Mouse (Mus musculus) embryonic facial prominence, embryonic 12.5 days (tissue): ENCODE measurements at regions not wholly inside any gene's neighbourhood (a gene's known extent, or its start where the extent isn't known, plus 50 kb on each side); places are given as distances from the start of the nearest gene placed in this dataset.

Experiments used
- ATAC-seq: fragments of 200-750 bp; cut with Nextera tagmentation; 2 replicates; pipeline ENCODE4 v1.8.0; 2017; ENCODE audit not compliant: insufficient number of reproducible peaks, insufficient read depth, low FRiP score, low TSS enrichment
- H3K27ac ChIP-seq: fragments of 300-500 bp; sonication (generic); 2 replicates; pipeline ENCODE4 v1.5.1; 2016; ENCODE audit warnings: mild to moderate bottlenecking
- H3K27me3 ChIP-seq: fragments of 300-500 bp; sonication (generic); 2 replicates; pipeline ENCODE4 v1.6.1; 2016; ENCODE audit warnings: mild to moderate bottlenecking, moderate library complexity
- H3K36me3 ChIP-seq: fragments of 300-500 bp; sonication (generic); 2 replicates; pipeline ENCODE4 v1.6.1; 2016; ENCODE audit warnings: mild to moderate bottlenecking
- H3K4me1 ChIP-seq: fragments of 300-500 bp; sonication (generic); 2 replicates; pipeline ENCODE4 v1.6.1; 2016
- H3K4me2 ChIP-seq: fragments of 300-500 bp; sonication (generic); replicated peaks from 2 replicates; pipeline ENCODE4 v1.6.1; 2016; ENCODE audit warnings: mild to moderate bottlenecking, moderate library complexity
- H3K4me3 ChIP-seq: fragments of 300-500 bp; sonication (generic); 2 replicates; pipeline ENCODE4 v1.5.1; 2016; ENCODE audit warnings: mild to moderate bottlenecking
- H3K9ac ChIP-seq: fragments of 300-500 bp; sonication (generic); 2 replicates; pipeline ENCODE4 v1.6.1; 2016; ENCODE audit warnings: mild to moderate bottlenecking, moderate library complexity
- H3K9me3 ChIP-seq: fragments of 300-500 bp; sonication (generic); 2 replicates; pipeline ENCODE4 v1.6.1; 2016; ENCODE audit warnings: mild to moderate bottlenecking, moderate library complexity
- WGBS: fragments of 180-500 bp; shearing (Covaris S2); methylation state at CpG from one replicate; pipeline ENCODE4 v1.1.7; 2016; 5-methylcytosine and 5-hydroxymethylcytosine counted together

- no peaks in the 10 kb centered on the region for H3K4me1 ChIP-seq
- no peaks in the 10 kb centered on the region for H3K27me3 ChIP-seq
- no peak overlapping the region for H3K4me3 ChIP-seq
- H3K9me3 ChIP-seq: no peaks in the 10 kb centered on the region
- no peak overlapping the region for H3K27ac ChIP-seq
- WGBS: 57% methylated on average over 11 of the region's 11 CpGs
- H3K4me2 ChIP-seq: no peak overlapping the region
- ATAC-seq: no peak
- H3K36me3 ChIP-seq: no peaks in the 10 kb centered on the region
- H3K9ac ChIP-seq: no peak overlapping the region
Measured at GRCm38 (mm10) chr13:47298010-47298409, 175.6 kb downstream of the Rnf144b start.

- Histone ChIP-seq H3K4me1 (no peaks in the 10 kb centered on the region), H3K9ac (no peak overlapping the region), H3K27ac (no peak overlapping the region), H3K27me3 (no peaks in the 10 kb centered on the region), H3K9me3 (no peaks in the 10 kb centered on the region), H3K4me3 (no peak overlapping the region), H3K36me3 (no peaks in the 10 kb centered on the region), H3K4me2 (no peak overlapping the region)
- 73% methylated on average over 2 of the region's 2 CpGs for WGBS
- no peak for ATAC-seq
Measured at GRCm38 (mm10) chr13:47300486-47300885, 178.0 kb downstream of the Rnf144b start.

GRCm38 (mm10) chr13:47301070-47301469 lies 178.6 kb downstream of the Rnf144b start:
- H3K4me3 ChIP-seq: no peak overlapping the region
- H3K4me2 ChIP-seq: no peak overlapping the region
- no peaks in the 10 kb centered on the region for H3K9me3 ChIP-seq
- WGBS: 50% methylated on average over 3 of the region's 3 CpGs
- H3K9ac ChIP-seq: no peak overlapping the region
- H3K27me3 ChIP-seq: no peaks in the 10 kb centered on the region
- no peak for ATAC-seq
- H3K4me1 ChIP-seq: no peaks in the 10 kb centered on the region
- H3K27ac ChIP-seq: no peak overlapping the region
- H3K36me3 ChIP-seq: no peaks in the 10 kb centered on the region

- no peaks in the 10 kb centered on the region for H3K9me3 ChIP-seq
- no peak overlapping the region for H3K4me2 ChIP-seq
- H3K27me3 ChIP-seq: no peaks in the 10 kb centered on the region
- 86% methylated on average over 6 of the region's 6 CpGs for WGBS
- H3K36me3 ChIP-seq: no peaks in the 10 kb centered on the region
- no peak overlapping the region for H3K4me3 ChIP-seq
- no peak overlapping the region for H3K9ac ChIP-seq
- H3K4me1 ChIP-seq: peaks cover 10% of the 10 kb centered on the region
- ATAC-seq: no peak
- no peak overlapping the region for H3K27ac ChIP-seq
Measured at GRCm38 (mm10) chr13:47309492-47309891, 187.0 kb downstream of the Rnf144b start.

- Histone ChIP-seq H3K9ac (no peak overlapping the region), H3K36me3 (no peaks in the 10 kb centered on the region), H3K9me3 (no peaks in the 10 kb centered on the region), H3K4me1 (peaks cover 10% of the 10 kb centered on the region), H3K4me2 (no peak overlapping the region), H3K4me3 (no peak overlapping the region), H3K27ac (0 out of 2 replicates have a peak overlapping the region, but pooled peaks have one; percentile 23), H3K27me3 (no peaks in the 10 kb centered on the region)
- WGBS: 24% methylated on average over 7 of the region's 7 CpGs
- no peak for ATAC-seq
Measured at GRCm38 (mm10) chr13:47310751-47311202, 188.3 kb downstream of the Rnf144b start.

GRCm38 (mm10) chr13:47319549-47319948 lies 197.1 kb downstream of the Rnf144b start:
- Histone ChIP-seq H3K9ac (no peak overlapping the region), H3K9me3 (no peaks in the 10 kb centered on the region), H3K36me3 (no peaks in the 10 kb centered on the region), H3K27ac (no peak overlapping the region), H3K4me3 (no peak overlapping the region), H3K4me1 (peaks cover 9% of the 10 kb centered on the region; the same call in 1 of the 2 replicates), H3K4me2 (no peak overlapping the region; the same call in 1 of the 2 replicates), H3K27me3 (no peaks in the 10 kb centered on the region)
- ATAC-seq: no peak
- 13% methylated on average over 8 of the region's 8 CpGs for WGBS

- Histone ChIP-seq H3K27me3 (no peaks in the 10 kb centered on the region), H3K27ac (no peak overlapping the region), H3K9me3 (no peaks in the 10 kb centered on the region), H3K9ac (no peak overlapping the region), H3K4me2 (no peak overlapping the region), H3K4me1 (peaks cover 9% of the 10 kb centered on the region; the same call in 1 of the 2 replicates), H3K4me3 (no peak overlapping the region), H3K36me3 (no peaks in the 10 kb centered on the region)
- ATAC-seq: no peak
- WGBS: 94% methylated on average over 1 of the region's 1 CpGs
Measured at GRCm38 (mm10) chr13:47321876-47322275, 199.4 kb downstream of the Rnf144b start.

GRCm38 (mm10) chr13:47335996-47336684 lies 213.7 kb downstream of the Rnf144b start:
- 59% methylated on average over 16 of the region's 16 CpGs for WGBS
- no peaks in the 10 kb centered on the region for H3K4me1 ChIP-seq
- no peak for ATAC-seq
- H3K4me2 ChIP-seq: no peak overlapping the region
- H3K9ac ChIP-seq: no peak overlapping the region
- no peaks in the 10 kb centered on the region for H3K27me3 ChIP-seq
- no peaks in the 10 kb centered on the region for H3K36me3 ChIP-seq
- no peaks in the 10 kb centered on the region for H3K9me3 ChIP-seq
- H3K27ac ChIP-seq: no peak overlapping the region
- H3K4me3 ChIP-seq: no peak overlapping the region

GRCm38 (mm10) chr13:47336865-47337441 lies 214.5 kb downstream of the Rnf144b start:
- Histone ChIP-seq H3K9me3 (no peaks in the 10 kb centered on the region), H3K9ac (no peak overlapping the region), H3K4me2 (no peak overlapping the region), H3K27ac (no peak overlapping the region), H3K27me3 (no peaks in the 10 kb centered on the region), H3K4me3 (no peak overlapping the region), H3K36me3 (no peaks in the 10 kb centered on the region), H3K4me1 (no peaks in the 10 kb centered on the region)
- ATAC-seq: no peak
- 84% methylated on average over 15 of the region's 15 CpGs for WGBS

GRCm38 (mm10) chr13:47339411-47339810 lies 217.0 kb downstream of the Rnf144b start:
- no peaks in the 10 kb centered on the region for H3K27me3 ChIP-seq
- H3K9me3 ChIP-seq: no peaks in the 10 kb centered on the region
- H3K36me3 ChIP-seq: no peaks in the 10 kb centered on the region
- no peak overlapping the region for H3K4me2 ChIP-seq
- no peak overlapping the region for H3K27ac ChIP-seq
- no peaks in the 10 kb centered on the region for H3K4me1 ChIP-seq
- H3K4me3 ChIP-seq: no peak overlapping the region
- WGBS: 67% methylated on average over 5 of the region's 5 CpGs
- H3K9ac ChIP-seq: no peak overlapping the region
- no peak for ATAC-seq

GRCm38 (mm10) chr13:47342361-47342760 lies 219.9 kb downstream of the Rnf144b start:
- WGBS: 94% methylated on average over 1 of the region's 1 CpGs

GRCm38 (mm10) chr13:47345576-47345975 lies 223.1 kb downstream of the Rnf144b start:
- Histone ChIP-seq H3K27me3 (no peaks in the 10 kb centered on the region), H3K9me3 (no peaks in the 10 kb centered on the region), H3K4me3 (no peak overlapping the region), H3K27ac (no peak overlapping the region), H3K36me3 (no peaks in the 10 kb centered on the region), H3K4me2 (no peak overlapping the region), H3K4me1 (0 out of 2 replicates have a peak, but pooled peaks cover 3% of the 10 kb centered on the region), H3K9ac (no peak overlapping the region)
- no peak for ATAC-seq
- 40% methylated on average over 9 of the region's 9 CpGs for WGBS

More at GRCm38 (mm10) chr13:47342361-47342760, 219.9 kb downstream of the Rnf144b start:
- no peak overlapping the region for H3K4me2 ChIP-seq
- no peaks in the 10 kb centered on the region for H3K27me3 ChIP-seq
- no peaks in the 10 kb centered on the region for H3K9me3 ChIP-seq
- no peak overlapping the region for H3K4me3 ChIP-seq
- H3K27ac ChIP-seq: no peak overlapping the region
- ATAC-seq: no peak
- no peak overlapping the region for H3K9ac ChIP-seq
- H3K4me1 ChIP-seq: no peaks in the 10 kb centered on the region
- H3K36me3 ChIP-seq: no peaks in the 10 kb centered on the region
